Mouse (Mus musculus) lung, adult 2 months (tissue): ENCODE results near the gene Lemd2.

Experiments
- CTCF ChIP-seq: fragments of 200-500 bp; IDR thresholded peaks from 2 replicates; pipeline ENCODE4 v1.5.1; 2011; ENCODE audit warnings: mild to moderate bottlenecking, low read length, control low read depth; ENCODE audit not compliant: insufficient read depth
- POLR2A ChIP-seq: fragments of 200-500 bp; IDR thresholded peaks from 2 replicates; pipeline ENCODE4 v1.6.1; 2011; ENCODE audit warnings: low read depth, mild to moderate bottlenecking, control low read depth, low read length, borderline replicate concordance; ENCODE audit errors: extremely low read depth

GRCm38 (mm10) chr17:27207113-27207707 is 2.9 kb upstream of the Lemd2 start:
- TF ChIP-seq POLR2A (no peak), CTCF (no peak)
